Mouse (Mus musculus) ES-E14 (cell line): ENCODE measurements at regions not wholly inside any gene's neighbourhood (a gene's known extent, or its start where the extent isn't known, plus 50 kb on each side); places are given as distances from the start of the nearest gene placed in this dataset.

ENCODE experiments used
- ZC3H11A ChIP-seq: IDR thresholded peaks from 2 replicates; pipeline ENCODE4 v1.6.1; 2012; ENCODE audit warnings: low read depth, mild to moderate bottlenecking, inconsistent platforms, low read length, borderline replicate concordance
- ZNF384 ChIP-seq: IDR thresholded peaks from 2 replicates; pipeline ENCODE4 v1.6.1; 2012; ENCODE audit warnings: low read depth, low read length, inconsistent platforms

DNA sequence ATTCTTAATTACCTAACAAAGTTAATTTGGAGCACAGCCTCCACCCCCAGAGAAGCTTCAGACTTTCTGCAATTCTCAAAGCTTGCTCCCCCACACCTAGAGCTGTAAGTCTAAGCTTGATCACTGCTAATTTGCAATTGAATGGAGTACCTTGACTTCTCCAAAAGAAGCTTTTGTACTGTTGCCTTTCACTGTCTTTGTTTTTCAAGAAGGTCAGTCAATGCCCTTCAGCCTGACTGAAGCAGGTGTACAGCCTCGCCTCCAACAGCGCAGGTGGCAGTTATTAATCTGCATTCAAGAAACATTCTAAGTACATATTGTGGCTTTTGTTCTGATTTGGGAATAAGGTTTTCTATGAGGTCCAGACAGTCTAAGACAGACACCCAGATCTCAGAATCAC lies 201.7 kb upstream of the Cntn5 start:
- TF ChIP-seq ZC3H11A (no peak), ZNF384 (no peak)
